Mouse (Mus musculus) forebrain, postnatal 0 days (tissue): ENCODE results near the gene Gpr183. TPM values are rescaled to one million over a fixed set of nuclear protein-coding genes. Genes with fewer than 3 reads are reported as not detected.

Experiments used
- ATAC-seq: fragments of 200-750 bp; cut with Nextera tagmentation; 2 replicates; pipeline ENCODE4 v1.8.0; 2017; ENCODE audit warnings: mild to moderate bottlenecking, moderate library complexity
- DNase-seq: peaks from one replicate; pipeline ENCODE4 v3.0.0-alpha.2; 2015
- H3K27ac ChIP-seq: fragments of 300-500 bp; sonication (generic); 2 replicates; pipeline ENCODE4 v1.5.1; 2014; ENCODE audit warnings: low read depth, mild to moderate bottlenecking, antibody characterized with exemption, low read length, moderate library complexity, mixed read lengths
- H3K27me3 ChIP-seq: fragments of 300-500 bp; sonication (generic); 2 replicates; pipeline ENCODE4 v1.6.1; 2014; ENCODE audit warnings: mild to moderate bottlenecking, low read length, mixed read lengths; ENCODE audit not compliant: insufficient read depth
- H3K36me3 ChIP-seq: fragments of 300-500 bp; sonication (generic); 2 replicates; pipeline ENCODE4 v1.6.1; 2014; ENCODE audit warnings: mild to moderate bottlenecking, moderate library complexity; ENCODE audit not compliant: insufficient read depth
- H3K4me1 ChIP-seq: fragments of 300-500 bp; sonication (generic); 2 replicates; pipeline ENCODE4 v1.6.1; 2014; ENCODE audit warnings: antibody characterized with exemption; ENCODE audit not compliant: insufficient read depth
- H3K4me2 ChIP-seq: fragments of 300-500 bp; sonication (generic); 2 replicates; pipeline ENCODE4 v1.6.1; 2014; ENCODE audit warnings: low read depth, mild to moderate bottlenecking, moderate library complexity
- H3K4me3 ChIP-seq: fragments of 300-500 bp; sonication (generic); 2 replicates; pipeline ENCODE4 v1.5.1; 2014; ENCODE audit warnings: low read depth, low read length, mixed read lengths
- H3K9ac ChIP-seq: fragments of 300-500 bp; sonication (generic); 2 replicates; pipeline ENCODE4 v1.6.1; 2014; ENCODE audit warnings: mild to moderate bottlenecking
- H3K9me3 ChIP-seq: fragments of 300-500 bp; sonication (generic); 2 replicates; pipeline ENCODE4 v1.6.1; 2016; ENCODE audit warnings: low read length
- CTCF ChIP-seq: sonication (generic); IDR thresholded peaks from 2 replicates; pipeline ENCODE4 v1.5.1; 2016; ENCODE audit warnings: antibody characterized with exemption, control low read depth, low read depth
- WGBS: fragments of 180-500 bp; shearing (Covaris S2); extraction: QIAGEN DNeasy Blood & Tissue Kit; methylation state at CpG from one replicate; pipeline ENCODE4 v1.1.7; 2014; 5-methylcytosine and 5-hydroxymethylcytosine counted together
- polyA plus RNA-seq: library from polyadenylated mRNA; unstranded; fragments of >200 nt; fragmentation: Nextera tagmentation; extraction: Ambion mirVana; gene quantifications from 2 replicates; pipeline ENCODE4 v1.2.1, GENCODE M21; 2015
- total RNA-seq: library from RNA; depleted of rRNA; stranded (reverse); fragments of >200 nt; gene quantifications from 2 replicates; pipeline ENCODE4 v1.2.3, GENCODE M21; 2014; rRNA removed

Gene Gpr183
- total and polyA plus RNA-seq, 2 experiments from 2014 or later, result 0.52 to 0.74 TPM

DNA sequence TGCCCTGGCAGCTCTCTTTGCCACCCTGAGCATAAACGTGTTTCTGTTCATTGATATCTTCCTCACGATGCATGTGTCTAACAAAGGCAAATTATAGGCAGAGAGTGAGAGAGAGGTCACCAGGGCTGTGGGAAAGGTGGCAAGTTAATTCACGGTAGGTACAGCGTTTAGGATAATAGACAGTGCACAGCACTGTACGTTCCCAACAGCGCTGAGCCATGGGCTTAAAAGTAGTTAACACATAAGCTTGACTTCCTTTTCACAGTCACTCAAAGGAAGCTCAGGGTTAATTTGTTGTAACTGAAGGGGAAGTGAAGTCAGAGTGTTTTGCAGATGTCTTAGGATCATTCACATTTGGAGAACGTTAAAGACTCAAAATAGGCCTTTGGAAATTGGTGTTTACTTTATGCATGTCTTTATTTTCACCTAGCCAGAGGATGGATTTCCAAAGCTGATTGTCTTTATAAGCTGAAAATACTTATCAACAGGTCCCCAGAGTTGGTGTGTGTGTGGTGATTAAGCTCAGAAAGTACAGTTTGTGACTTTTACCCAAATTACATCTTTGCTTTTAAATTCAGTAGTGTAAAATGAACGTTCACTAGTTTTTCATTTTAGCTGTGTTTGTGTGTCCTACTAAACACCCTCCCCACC, 58.5 kb downstream of the Gpr183 start:
- no peak for DNase-seq
- 83% methylated on average over 8 of the region's 8 CpGs for WGBS
- TF ChIP-seq CTCF, result no peak

DNA sequence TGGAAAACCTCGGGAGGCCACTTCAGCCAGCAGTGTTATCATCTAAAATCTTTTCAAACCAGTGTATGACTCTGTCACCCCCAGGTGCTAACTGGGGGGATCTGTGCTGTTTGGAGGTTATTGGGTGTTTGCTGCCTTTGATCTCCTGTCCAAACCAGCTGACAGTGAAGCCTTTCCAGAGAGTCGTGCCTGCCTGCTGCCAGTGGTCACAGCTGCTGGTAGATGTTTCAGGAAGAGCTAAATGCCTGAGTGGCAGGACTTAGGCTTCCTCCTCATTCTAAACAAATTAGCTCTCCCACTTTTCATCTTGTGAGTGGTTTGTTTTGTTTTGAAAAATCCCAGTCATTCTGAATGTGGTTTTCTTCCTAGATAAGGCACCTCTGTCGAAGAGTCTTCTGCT, 60.2 kb downstream of the Gpr183 start:
- 71% methylated on average over 3 of the region's 3 CpGs for WGBS
- no peak for TF ChIP-seq CTCF
- Histone ChIP-seq H3K4me1 (no peaks in the 10 kb centered on the region), H3K36me3 (peaks cover 21% of the 10 kb centered on the region), H3K4me2 (no peak overlapping the region), H3K4me3 (no peak overlapping the region), H3K9me3 (no peaks in the 10 kb centered on the region), H3K27ac (no peak overlapping the region), H3K9ac (no peak overlapping the region), H3K27me3 (no peaks in the 10 kb centered on the region)
- DNase-seq, result no peak
- ATAC-seq, result no peak

More for the DNA sequence above, 58.5 kb downstream of the Gpr183 start:
- H3K27me3 ChIP-seq, result no peaks in the 10 kb centered on the region
- H3K27ac ChIP-seq, result no peak overlapping the region
- H3K9ac ChIP-seq, result no peak overlapping the region
- peaks cover 27% of the 10 kb centered on the region for H3K36me3 ChIP-seq
- H3K4me1 ChIP-seq, result no peaks in the 10 kb centered on the region
- H3K9me3 ChIP-seq, result no peaks in the 10 kb centered on the region
- H3K4me3 ChIP-seq, result no peak overlapping the region
- no peak overlapping the region for H3K4me2 ChIP-seq
- ATAC-seq, result no peak

DNA sequence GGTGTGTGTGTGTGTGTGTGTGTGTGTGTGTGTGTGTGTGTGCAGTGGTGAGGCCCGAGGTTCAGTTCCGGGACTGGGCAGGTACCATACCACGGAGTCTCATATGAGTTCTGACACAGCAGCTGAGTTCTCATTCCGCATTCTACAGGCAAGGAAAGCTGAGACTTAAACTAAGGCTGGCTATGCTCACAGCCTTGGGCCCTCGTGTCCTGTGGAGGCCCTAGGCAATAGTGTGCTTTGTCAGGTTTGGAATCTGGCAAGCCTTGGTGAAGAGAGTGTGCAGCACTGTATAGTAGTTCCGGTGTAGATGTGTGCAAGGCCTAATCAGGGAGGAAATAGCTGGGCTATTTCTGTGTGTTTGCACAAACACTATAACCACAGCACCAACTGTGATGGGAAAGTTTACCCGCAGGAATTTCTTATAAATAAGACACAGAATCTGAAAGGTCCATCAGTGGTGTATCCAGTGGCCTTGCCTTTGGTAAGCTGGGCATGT, 61.6 kb downstream of the Gpr183 start:
- no peak overlapping the region for H3K27ac ChIP-seq
- no peaks in the 10 kb centered on the region for H3K9me3 ChIP-seq
- no peak overlapping the region for H3K4me3 ChIP-seq
- ATAC-seq (no peak), DNase-seq (no peak)
- H3K4me1 ChIP-seq, result no peaks in the 10 kb centered on the region
- WGBS, result 92% methylated on average over 7 of the region's 7 CpGs
- H3K27me3 ChIP-seq, result no peaks in the 10 kb centered on the region
- no peak overlapping the region for H3K9ac ChIP-seq
- peaks cover 15% of the 10 kb centered on the region for H3K36me3 ChIP-seq
- TF ChIP-seq CTCF, result no peak
- no peak overlapping the region for H3K4me2 ChIP-seq

Other genes with a start within 250 kb of the Gpr183 start
- gene Dock9, start 167.4 kb downstream of the Gpr183 start, total RNA-seq, result 87.2 and 94.1 TPM in 2 replicates
- gene Dock9, start 167.4 kb downstream of the Gpr183 start, polyA plus RNA-seq, result 12.8 and 14.2 TPM in 2 replicates
- gene Ubac2, start 86.6 kb downstream of the Gpr183 start, total RNA-seq, result 31.6 and 41.9 TPM in 2 replicates
- 52.6 and 55.9 TPM in 2 replicates for gene Ubac2, start 86.6 kb downstream of the Gpr183 start, polyA plus RNA-seq
- not detected in 2 replicates for gene Gpr18, start 49.4 kb downstream of the Gpr183 start, total RNA-seq
- not detected in 2 replicates for gene Gpr18, start 49.4 kb downstream of the Gpr183 start, polyA plus RNA-seq
- gene Timm8a2, start 69.5 kb upstream of the Gpr183 start, total RNA-seq, result 1.2 TPM in 1 of 2 replicates, not detected in the other
- not detected in 2 replicates for gene Timm8a2, start 69.5 kb upstream of the Gpr183 start, polyA plus RNA-seq
- 68.7 and 84.3 TPM in 2 replicates for gene Tm9sf2, start 141.8 kb upstream of the Gpr183 start, total RNA-seq
- gene Tm9sf2, start 141.8 kb upstream of the Gpr183 start, polyA plus RNA-seq, result 79.1 and 104 TPM in 2 replicates
- 10.6 TPM in 2 replicates for gene Clybl, start 216.5 kb upstream of the Gpr183 start, total RNA-seq
- gene Clybl, start 216.5 kb upstream of the Gpr183 start, polyA plus RNA-seq, result 15.8 and 21.0 TPM in 2 replicates